Mouse (Mus musculus): Measurements from ENCODE around the gene Rbfox1. TPM values are rescaled to one million over a fixed set of nuclear protein-coding genes. Genes with fewer than 3 reads are reported as not detected.

Gene Rbfox1
- total RNA-seq, 2 experiments from 2014 or later = not detected

- ATAC-seq (ENCODE audit: poor library complexity, severe bottlenecking) = no peak
Measured at GRCm38 (mm10) chr16:7062512-7062911, 1177.4 kb downstream of the Rbfox1 start.

GRCm38 (mm10) chr16:7067109-7067508 lies 1182.0 kb downstream of the Rbfox1 start:
- ATAC-seq (ENCODE audit: poor library complexity, severe bottlenecking) = no peak

GRCm38 (mm10) chr16:7069599-7069998 lies 1184.4 kb downstream of the Rbfox1 start:
- ATAC-seq (ENCODE audit: poor library complexity, severe bottlenecking) = no peak

GRCm38 (mm10) chr16:7074786-7075185 lies 1189.6 kb downstream of the Rbfox1 start:
- ATAC-seq (ENCODE audit: poor library complexity, severe bottlenecking) = no peak

GRCm38 (mm10) chr16:7075749-7076148 lies 1190.6 kb downstream of the Rbfox1 start:
- no peak for ATAC-seq (ENCODE audit: poor library complexity, severe bottlenecking)

GRCm38 (mm10) chr16:7076305-7076704 lies 1191.2 kb downstream of the Rbfox1 start:
- ATAC-seq (ENCODE audit: poor library complexity, severe bottlenecking) = no peak

- ATAC-seq (ENCODE audit: poor library complexity, severe bottlenecking) = no peak
Measured at GRCm38 (mm10) chr16:7076707-7077106, 1191.6 kb downstream of the Rbfox1 start.

GRCm38 (mm10) chr16:7081074-7081568 lies 1196.0 kb downstream of the Rbfox1 start:
- no peak for ATAC-seq (ENCODE audit: poor library complexity, severe bottlenecking)

GRCm38 (mm10) chr16:7081684-7082255 lies 1196.6 kb downstream of the Rbfox1 start:
- ATAC-seq (ENCODE audit: poor library complexity, severe bottlenecking) = no peak

- ATAC-seq (ENCODE audit: poor library complexity, severe bottlenecking) = no peak
Measured at GRCm38 (mm10) chr16:7083937-7084336, 1198.8 kb downstream of the Rbfox1 start.

GRCm38 (mm10) chr16:7088601-7089430 lies 1203.7 kb downstream of the Rbfox1 start:
- no peak for ATAC-seq (ENCODE audit: poor library complexity, severe bottlenecking)

- ATAC-seq (ENCODE audit: poor library complexity, severe bottlenecking) = no peak
Measured at GRCm38 (mm10) chr16:7089475-7089874, 1204.3 kb downstream of the Rbfox1 start.

- no peak for ATAC-seq (ENCODE audit: poor library complexity, severe bottlenecking)
Measured at GRCm38 (mm10) chr16:7090205-7090604, 1205.0 kb downstream of the Rbfox1 start.

- ATAC-seq (ENCODE audit: poor library complexity, severe bottlenecking) = no peak
Measured at GRCm38 (mm10) chr16:7092811-7093210, 1207.7 kb downstream of the Rbfox1 start.

- no peak for ATAC-seq (ENCODE audit: poor library complexity, severe bottlenecking)
Measured at GRCm38 (mm10) chr16:7093686-7094085, 1208.5 kb downstream of the Rbfox1 start.

GRCm38 (mm10) chr16:7094181-7094749 lies 1209.1 kb downstream of the Rbfox1 start:
- no peak for ATAC-seq (ENCODE audit: poor library complexity, severe bottlenecking)

GRCm38 (mm10) chr16:7097071-7097470 lies 1211.9 kb downstream of the Rbfox1 start:
- ATAC-seq (ENCODE audit: poor library complexity, severe bottlenecking) = no peak

GRCm38 (mm10) chr16:7097951-7098710 lies 1213.0 kb downstream of the Rbfox1 start:
- no peak for ATAC-seq (ENCODE audit: poor library complexity, severe bottlenecking)

GRCm38 (mm10) chr16:7099506-7100300 lies 1214.5 kb downstream of the Rbfox1 start:
- no peak for ATAC-seq (ENCODE audit: poor library complexity, severe bottlenecking)

- ATAC-seq (ENCODE audit: poor library complexity, severe bottlenecking) = no peak
Measured at GRCm38 (mm10) chr16:7102486-7102885, 1217.3 kb downstream of the Rbfox1 start.

Measured in megakaryocyte, adult 5-6 weeks (primary cell).